Mouse (Mus musculus): Measurements from ENCODE around the gene Galnt11. TPM values are rescaled to one million over a fixed set of nuclear protein-coding genes. Genes with fewer than 3 reads are reported as not detected.

The Galnt11 gene
- polyA plus RNA-seq, 1 experiment from 2014 or later = 35.9 TPM

Other genes with a start within 250 kb of the Galnt11 start
- gene Prkag2, start 121.3 kb upstream of the Galnt11 start, polyA plus RNA-seq (2014; fragmentation: Nextera tagmentation; extraction: Ambion mirVana) = 32.6 and 33.2 TPM in 2 replicates
- not detected in 2 replicates for gene Galntl5, start 40.4 kb upstream of the Galnt11 start, polyA plus RNA-seq (2014; fragmentation: Nextera tagmentation; extraction: Ambion mirVana)
- gene E130116L18Rik, start 1.2 kb downstream of the Galnt11 start, polyA plus RNA-seq (2014; fragmentation: Nextera tagmentation; extraction: Ambion mirVana) = not detected in 2 replicates

All from limb, embryonic 11.5 days (tissue).